Mouse (Mus musculus): ENCODE measurements around the gene Wfdc13. TPM values are rescaled to one million over a fixed set of nuclear protein-coding genes. Genes with fewer than 3 reads are reported as not detected.

The Wfdc13 gene
- not detected in 2 replicates for polyA plus RNA-seq (2012; rRNA removed)

DNA sequence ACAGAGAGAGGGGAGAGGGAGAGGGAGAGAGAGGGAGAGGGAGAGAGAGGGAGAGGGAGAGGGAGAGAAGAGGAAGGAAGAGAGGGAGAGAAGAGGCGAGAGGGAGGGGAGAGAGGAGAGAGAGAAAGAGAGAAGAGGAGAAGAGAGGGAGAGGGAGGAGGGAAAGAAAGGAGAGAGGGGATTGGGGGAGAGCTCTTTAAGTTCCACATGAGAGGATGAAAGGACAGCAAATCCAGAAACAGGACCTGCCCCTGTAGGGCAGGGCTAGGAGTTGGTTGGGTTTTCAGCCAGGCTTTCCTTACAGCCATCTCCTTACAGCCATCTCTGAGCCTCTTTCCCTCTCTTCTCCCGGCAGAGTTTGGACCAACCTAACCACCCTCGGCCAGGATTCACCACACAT, at the start of gene Wfdc13:
Gene Wfdc13, plus strand, starts transcription at position 301 of the 400 bp plus-strand sequence.

DNA sequence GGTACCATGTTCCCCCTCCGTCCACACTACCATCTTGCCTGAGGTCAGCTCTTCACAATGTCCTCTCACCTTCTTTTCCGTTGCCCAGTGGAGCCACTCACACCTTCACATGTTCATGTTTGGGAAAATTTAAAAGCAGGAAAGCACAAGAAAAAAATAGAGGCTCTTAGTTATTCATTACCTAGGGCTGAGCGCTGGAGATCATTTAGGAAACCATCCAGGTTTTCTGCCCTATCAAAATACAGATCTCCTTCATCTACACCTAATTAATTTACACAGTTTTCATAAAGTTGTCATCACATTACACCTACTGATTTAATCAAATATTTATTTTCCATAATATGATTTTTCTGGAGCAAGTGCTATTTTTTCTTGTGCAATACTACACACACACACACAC, 46.2 kb upstream of the Wfdc13 start, which contains the start of gene Wfdc16:
Gene Wfdc16, minus strand, starts transcription at position 101 of the 400 bp plus-strand sequence.

DNA sequence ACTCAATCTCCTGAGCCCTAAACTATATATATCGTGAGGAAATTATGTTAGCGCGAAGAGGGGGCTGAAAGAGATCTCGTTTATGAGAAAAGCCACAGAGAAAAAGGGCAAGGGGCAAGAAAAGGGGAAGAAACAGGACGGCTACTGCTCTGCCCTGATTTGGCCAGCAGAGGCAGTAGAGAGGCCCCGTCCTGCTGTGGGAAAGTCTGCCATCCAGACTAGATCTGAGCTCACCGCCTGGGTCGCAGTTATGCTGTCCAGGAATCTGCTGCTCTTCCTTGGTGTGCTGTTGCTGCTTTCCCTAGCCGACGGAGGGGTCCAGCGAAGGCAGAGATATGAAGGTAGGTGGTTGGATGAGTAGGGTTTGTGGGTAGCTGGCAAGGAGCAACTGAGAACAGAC, 29.0 kb upstream of the Wfdc13 start, which contains the start of gene Wfdc10:
Gene Wfdc10, plus strand, starts transcription at position 189 of the 400 bp plus-strand sequence.

DNA sequence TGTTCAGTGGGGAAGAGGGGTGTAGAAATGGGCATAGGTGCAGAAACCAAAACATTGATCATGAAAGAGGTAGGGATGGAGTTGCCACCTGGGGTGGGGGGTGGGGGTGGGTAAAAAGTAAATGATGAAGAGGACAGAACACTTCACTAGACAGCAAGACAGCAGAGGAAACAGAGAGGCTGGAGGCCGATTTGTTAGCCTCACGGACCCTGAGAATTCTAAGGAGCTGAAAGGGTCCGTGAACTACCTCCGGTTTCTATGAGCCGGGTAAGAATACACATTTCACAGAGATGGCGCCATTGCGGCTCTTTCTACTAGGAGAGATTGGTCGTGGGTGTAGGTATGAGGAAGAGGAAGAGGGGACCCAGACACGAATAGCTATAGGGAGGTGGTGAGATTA, 28.4 kb upstream of the Wfdc13 start, which contains the start of gene Wfdc9:
Gene Wfdc9, minus strand, starts transcription at position 101 of the 400 bp plus-strand sequence.

DNA sequence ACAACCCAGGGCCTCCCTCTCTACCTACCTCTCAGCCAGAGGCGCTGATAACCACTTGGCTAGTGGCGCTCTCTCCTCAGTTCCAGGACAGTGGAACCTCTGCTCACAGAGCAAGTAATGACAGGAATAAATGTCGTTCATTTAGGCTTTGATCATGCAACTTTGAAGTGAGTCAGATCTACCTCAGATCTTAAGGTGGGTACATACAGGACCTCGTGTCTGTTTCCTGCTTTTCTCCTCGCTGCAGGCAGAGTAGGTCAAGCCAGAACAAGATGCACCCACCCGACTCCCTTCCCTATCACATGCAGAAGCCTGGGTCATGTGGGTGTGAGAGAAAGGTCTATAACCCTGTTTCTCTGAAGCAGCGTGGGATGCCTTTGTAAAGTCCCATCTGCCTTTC, 10.9 kb upstream of the Wfdc13 start, which contains the start of gene Wfdc11:
Gene Wfdc11, minus strand, starts transcription at position 101 of the 400 bp plus-strand sequence.

DNA sequence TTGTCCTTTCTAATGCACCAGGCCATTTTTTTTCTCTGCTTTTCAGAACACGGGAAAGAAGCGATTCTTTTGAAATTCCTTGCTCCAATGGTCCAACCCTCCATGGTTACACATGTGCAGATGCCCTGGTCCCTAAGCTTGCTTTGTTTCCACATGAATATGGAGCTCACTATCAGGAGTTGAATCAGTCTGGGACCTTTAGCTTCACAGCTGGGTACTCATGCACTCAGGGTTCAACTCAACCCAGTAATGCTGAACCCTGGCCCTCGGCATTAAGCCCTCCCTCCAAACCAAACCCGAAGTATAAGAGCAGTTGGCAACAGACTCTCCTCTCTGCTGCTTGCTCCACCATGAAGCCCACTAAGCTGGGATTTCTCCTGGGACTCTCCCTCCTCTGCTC, 13.3 kb downstream of the Wfdc13 start, which contains the start of gene Spint4:
Gene Spint4, plus strand, starts transcription at position 301 of the 400 bp plus-strand sequence.

DNA sequence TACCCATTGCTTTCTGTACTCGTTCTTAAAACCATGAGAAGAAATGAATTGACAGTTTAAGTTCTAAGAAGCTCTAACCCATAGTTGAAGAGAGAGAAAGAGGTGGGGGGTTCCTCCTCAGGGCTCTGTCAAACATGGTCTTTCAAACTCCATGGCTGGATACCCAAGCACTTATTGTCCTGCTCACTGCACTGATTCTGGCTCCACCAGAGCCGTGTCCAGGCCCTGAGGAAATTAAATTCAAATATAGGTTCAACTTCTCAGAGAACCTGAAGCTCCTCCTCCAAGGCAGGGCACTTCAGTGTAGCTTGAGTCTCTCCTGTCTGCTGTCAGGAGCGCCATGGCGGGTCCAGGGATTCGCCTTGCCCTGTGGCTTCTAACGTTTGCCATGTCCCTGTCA, 30.1 kb downstream of the Wfdc13 start, which contains the start of gene Spint5:
Gene Spint5, plus strand, starts transcription at position 301 of the 400 bp plus-strand sequence.

Other genes starting within 250 kb of the Wfdc13 start
- gene Sdc4, start 241.2 kb upstream of the Wfdc13 start, polyA plus RNA-seq (2012; rRNA removed), result 4.0 and 5.1 TPM in 2 replicates
- gene Sys1, start 228.1 kb upstream of the Wfdc13 start, polyA plus RNA-seq (2012; rRNA removed), result 64.2 TPM in 2 replicates
- 9.1 and 11.2 TPM in 2 replicates for gene Gm20458, start 224.1 kb upstream of the Wfdc13 start, polyA plus RNA-seq (2012; rRNA removed)
- gene Trp53tg5, start 211.4 kb upstream of the Wfdc13 start, polyA plus RNA-seq (2012; rRNA removed), result not detected in 2 replicates
- gene Dbndd2, start 199.0 kb upstream of the Wfdc13 start, polyA plus RNA-seq (2012; rRNA removed), result 21.0 and 24.6 TPM in 2 replicates
- 81.4 and 104 TPM in 2 replicates for gene Pigt, start 187.6 kb upstream of the Wfdc13 start, polyA plus RNA-seq (2012; rRNA removed)
- gene Wfdc2, start 122.7 kb upstream of the Wfdc13 start, polyA plus RNA-seq (2012; rRNA removed), result 2.1 and 3.3 TPM in 2 replicates
- not detected in 2 replicates for gene Spint3, start 111.6 kb upstream of the Wfdc13 start, polyA plus RNA-seq (2012; rRNA removed)
- 0.15 TPM in 1 of 2 replicates, not detected in the other for gene Wfdc6a, start 99.7 kb upstream of the Wfdc13 start, polyA plus RNA-seq (2012; rRNA removed)
- not detected in 2 replicates for gene Eppin, start 91.5 kb upstream of the Wfdc13 start, polyA plus RNA-seq (2012; rRNA removed)
- gene Wfdc6b, start 71.6 kb upstream of the Wfdc13 start, polyA plus RNA-seq (2012; rRNA removed), result not detected in 2 replicates
- gene Wfdc8, start 71.5 kb upstream of the Wfdc13 start, polyA plus RNA-seq (2012; rRNA removed), result not detected in 2 replicates
- not detected in 2 replicates for gene Wfdc16, start 46.3 kb upstream of the Wfdc13 start, polyA plus RNA-seq (2012; rRNA removed)
- gene Wfdc10, start 29.1 kb upstream of the Wfdc13 start, polyA plus RNA-seq (2012; rRNA removed), result 0.21 TPM in 1 of 2 replicates, not detected in the other
- gene Wfdc9, start 28.5 kb upstream of the Wfdc13 start, polyA plus RNA-seq (2012; rRNA removed), result not detected in 2 replicates
- not detected in 2 replicates for gene Wfdc11, start 11.0 kb upstream of the Wfdc13 start, polyA plus RNA-seq (2012; rRNA removed)
- gene Spint4, start 13.4 kb downstream of the Wfdc13 start, polyA plus RNA-seq (2012; rRNA removed), result not detected in 2 replicates
- gene Spint5, start 30.2 kb downstream of the Wfdc13 start, polyA plus RNA-seq (2012; rRNA removed), result not detected in 2 replicates
- gene Wfdc3, start 60.8 kb downstream of the Wfdc13 start, polyA plus RNA-seq (2012; rRNA removed), result 1.0 and 1.3 TPM in 2 replicates
- gene Dnttip1, start 60.9 kb downstream of the Wfdc13 start, polyA plus RNA-seq (2012; rRNA removed), result 51.1 and 51.2 TPM in 2 replicates
- gene Ube2c, start 84.8 kb downstream of the Wfdc13 start, polyA plus RNA-seq (2012; rRNA removed), result 38.6 and 43.3 TPM in 2 replicates
- 1.3 and 106 TPM in 2 replicates for gene Tnnc2, start 94.9 kb downstream of the Wfdc13 start, polyA plus RNA-seq (2012; rRNA removed)
- 47.2 TPM in 2 replicates for gene Snx21, start 100.7 kb downstream of the Wfdc13 start, polyA plus RNA-seq (2012; rRNA removed)
- 28.9 and 30.7 TPM in 2 replicates for gene Acot8, start 119.8 kb downstream of the Wfdc13 start, polyA plus RNA-seq (2012; rRNA removed)
- gene Zswim3, start 120.0 kb downstream of the Wfdc13 start, polyA plus RNA-seq (2012; rRNA removed), result 9.1 and 9.4 TPM in 2 replicates
- 8.7 and 11.1 TPM in 2 replicates for gene Zswim1, start 137.6 kb downstream of the Wfdc13 start, polyA plus RNA-seq (2012; rRNA removed)
- gene Spata25, start 143.4 kb downstream of the Wfdc13 start, polyA plus RNA-seq (2012; rRNA removed), result 0.12 TPM in 1 of 2 replicates, not detected in the other
- 116 TPM in 2 replicates for gene Ctsa, start 147.8 kb downstream of the Wfdc13 start, polyA plus RNA-seq (2012; rRNA removed)
- gene Neurl2, start 148.3 kb downstream of the Wfdc13 start, polyA plus RNA-seq (2012; rRNA removed), result 5.8 and 5.9 TPM in 2 replicates
- 45.2 and 48.1 TPM in 2 replicates for gene Pltp, start 172.6 kb downstream of the Wfdc13 start, polyA plus RNA-seq (2012; rRNA removed)
- gene Pcif1, start 194.2 kb downstream of the Wfdc13 start, polyA plus RNA-seq (2012; rRNA removed), result 46.2 and 47.4 TPM in 2 replicates
- gene Zfp335, start 226.7 kb downstream of the Wfdc13 start, polyA plus RNA-seq (2012; rRNA removed), result 35.8 and 40.0 TPM in 2 replicates

Data from central nervous system, embryonic 18 days (tissue).